Mouse (Mus musculus) embryonic fibroblast, embryonic 13.5 days (primary cell): ENCODE data around the gene Nyx.

ENCODE experiments used
- CTCF ChIP-seq: IDR thresholded peaks from 2 replicates; pipeline ENCODE4 v1.5.1; 2011; ENCODE audit warnings: mild to moderate bottlenecking, control low read depth, low read length, moderate library complexity, borderline replicate concordance; ENCODE audit not compliant: insufficient read depth
- POLR2A ChIP-seq: IDR thresholded peaks from 2 replicates; pipeline ENCODE4 v1.6.1; 2011; ENCODE audit warnings: low read depth, mild to moderate bottlenecking, control low read depth, low read length, moderate library complexity

DNA sequence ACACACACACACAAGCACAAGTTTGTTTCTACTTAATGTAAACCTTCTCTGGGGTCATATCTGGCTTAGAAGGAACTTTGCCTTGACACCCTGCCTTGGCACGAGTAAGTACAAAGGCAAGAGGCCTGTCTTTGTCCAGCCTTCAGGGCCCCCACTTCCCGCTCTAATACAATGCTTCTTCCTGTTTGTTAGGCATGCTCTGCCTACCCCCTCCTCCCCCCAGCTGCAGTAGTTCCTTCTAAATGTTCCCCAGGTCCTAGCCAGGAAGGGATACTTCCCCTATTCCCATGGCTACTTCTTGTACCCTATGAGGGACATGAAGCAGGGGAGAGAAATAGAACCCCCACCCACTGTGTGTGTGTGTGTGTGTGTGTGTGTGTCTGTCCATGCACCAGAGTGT lies 40.5 kb downstream of the Nyx start:
- TF ChIP-seq CTCF: no peak
- no peak for TF ChIP-seq POLR2A
